In genomic region chr14:32856681-32857328, GRCm38 (mm10) we compare ENCODE assay signal across 7 mouse cellular contexts. TPM values are rescaled to one million over a fixed set of nuclear protein-coding genes. Genes with fewer than 3 reads are reported as not detected.
DNase-seq lines count a peak whose midpoint lies in the region; ATAC-seq lines count a peak whose summit lies in the region.

Vstm4 (plus strand) TSS chr14:32856756.

- peak within 1 kb of the TSS; percentile 72 for H3K4me2 ChIP-seq in embryonic facial prominence, embryonic 15.5 days (replicated peaks)
- H3K4me2 ChIP-seq in heart, embryonic 11.5 days, result peak within 1 kb of the TSS; percentile 89
- peak within 1 kb of the TSS; percentile 87 for H3K4me2 ChIP-seq in kidney, embryonic 14.5 days (replicated peaks; ENCODE audit: low read depth, low read length)
- peak within 1 kb of the TSS; percentile 72 for H3K4me2 ChIP-seq in liver, embryonic 11.5 days
- H3K4me2 ChIP-seq in neural tube, embryonic 13.5 days, result peak within 1 kb of the TSS; percentile 79

- H3K4me3 ChIP-seq in embryonic facial prominence, embryonic 15.5 days (replicated peaks), result peak within 1 kb of the TSS; percentile 62
- peak within 1 kb of the TSS; percentile 64 for H3K4me3 ChIP-seq in heart, embryonic 11.5 days (ENCODE audit: low read depth, low read length)
- H3K4me3 ChIP-seq in kidney, embryonic 14.5 days (ENCODE audit: low read length), result peak within 1 kb of the TSS; percentile 59
- peak within 1 kb of the TSS; percentile 51 for H3K4me3 ChIP-seq in liver, embryonic 11.5 days (ENCODE audit: low read depth, low read length)
- peak within 1 kb of the TSS; percentile 49 for H3K4me3 ChIP-seq in neural tube, embryonic 13.5 days

- peak within 1 kb of the TSS; percentile 58 for H3K9ac ChIP-seq in embryonic facial prominence, embryonic 15.5 days
- peak within 1 kb of the TSS; percentile 81 for H3K9ac ChIP-seq in heart, embryonic 11.5 days (ENCODE audit: low read depth, low read length)
- peak within 1 kb of the TSS; percentile 82 for H3K9ac ChIP-seq in kidney, embryonic 14.5 days (ENCODE audit: low read depth, low read length)
- H3K9ac ChIP-seq in liver, embryonic 11.5 days (ENCODE audit: low read depth, low read length), result peak within 1 kb of the TSS; percentile 63
- peak within 1 kb of the TSS; percentile 75 for H3K9ac ChIP-seq in neural tube, embryonic 13.5 days

- peak within 1 kb of the TSS; percentile 74 for H3K27ac ChIP-seq in embryonic facial prominence, embryonic 15.5 days (replicated peaks)
- H3K27ac ChIP-seq in heart, embryonic 11.5 days (ENCODE audit: low read depth, low read length), result peak within 1 kb of the TSS; percentile 35; the same call in 1 of the 2 replicates
- peak within 1 kb of the TSS; percentile 71 for H3K27ac ChIP-seq in kidney, embryonic 14.5 days (ENCODE audit: low read depth, low read length)
- H3K27ac ChIP-seq in liver, embryonic 11.5 days (ENCODE audit: low read depth, low read length), result no peak within 1 kb of the TSS
- H3K27ac ChIP-seq in neural tube, embryonic 13.5 days (replicated peaks), result 0 out of 2 replicates have a peak within 1 kb of the TSS, but pooled peaks have one; percentile 14

- peaks cover 41% of the 10 kb centered on the region for H3K4me1 ChIP-seq in embryonic facial prominence, embryonic 15.5 days
- H3K4me1 ChIP-seq in heart, embryonic 11.5 days (ENCODE audit: control insufficient read depth, insufficient read depth, low read length), result peaks cover 30% of the 10 kb centered on the region
- H3K4me1 ChIP-seq in kidney, embryonic 14.5 days (ENCODE audit: control insufficient read depth, insufficient read depth, low read length), result peaks cover 18% of the 10 kb centered on the region; the same call in 1 of the 2 replicates
- peaks cover 12% of the 10 kb centered on the region for H3K4me1 ChIP-seq in liver, embryonic 11.5 days (replicated peaks; ENCODE audit: control insufficient read depth, insufficient read depth, low read length)
- H3K4me1 ChIP-seq in neural tube, embryonic 13.5 days (replicated peaks), result peaks cover 25% of the 10 kb centered on the region

- WGBS in embryonic facial prominence, embryonic 15.5 days, result under 1% methylated on average over 67 of the region's 68 CpGs
- under 1% methylated on average over 59 of the region's 68 CpGs for WGBS in heart, embryonic 11.5 days (ENCODE audit: insufficient replicate concordance)
- WGBS in kidney, embryonic 14.5 days, result 1% methylated on average over 47 of the region's 68 CpGs
- WGBS in liver, embryonic 11.5 days, result 1% methylated on average over 68 of the region's 68 CpGs
- WGBS in neural tube, embryonic 13.5 days, result under 1% methylated on average over 62 of the region's 68 CpGs

- H3K27me3 ChIP-seq in embryonic facial prominence, embryonic 15.5 days, result no peaks in the 10 kb centered on the region
- peaks cover 7% of the 10 kb centered on the region; the same call in 1 of the 2 replicates for H3K27me3 ChIP-seq in heart, embryonic 11.5 days (ENCODE audit: control insufficient read depth, insufficient read depth, low read length)
- H3K27me3 ChIP-seq in kidney, embryonic 14.5 days (ENCODE audit: control insufficient read depth, insufficient read depth, low read length), result peaks cover 7% of the 10 kb centered on the region; the same call in 1 of the 2 replicates
- peaks cover 22% of the 10 kb centered on the region for H3K27me3 ChIP-seq in liver, embryonic 11.5 days (replicated peaks; ENCODE audit: control insufficient read depth, insufficient read depth, low read length)
- H3K27me3 ChIP-seq in neural tube, embryonic 13.5 days, result peaks cover 23% of the 10 kb centered on the region

- no peaks in the 10 kb centered on the region for H3K36me3 ChIP-seq in embryonic facial prominence, embryonic 15.5 days
- H3K36me3 ChIP-seq in heart, embryonic 11.5 days (ENCODE audit: control insufficient read depth, insufficient read depth, low read length), result no peaks in the 10 kb centered on the region
- H3K36me3 ChIP-seq in kidney, embryonic 14.5 days (ENCODE audit: control insufficient read depth, insufficient read depth, low read length), result no peaks in the 10 kb centered on the region
- H3K36me3 ChIP-seq in liver, embryonic 11.5 days (ENCODE audit: control insufficient read depth, insufficient read depth, low read length), result no peaks in the 10 kb centered on the region
- no peaks in the 10 kb centered on the region for H3K36me3 ChIP-seq in neural tube, embryonic 13.5 days

- ATAC-seq in cerebellum, adult (ENCODE audit: insufficient number of reproducible peaks, low FRiP score, low TSS enrichment), result peak; percentile 43; the same call in 1 of the 2 replicates
- peak; percentile 88 for ATAC-seq in embryonic facial prominence, embryonic 15.5 days (ENCODE audit: insufficient number of reproducible peaks, low FRiP score, low TSS enrichment, low read depth)
- peak; percentile 53; the same call in 1 of the 2 replicates for ATAC-seq in heart, embryonic 11.5 days (replicated peaks; ENCODE audit: insufficient number of reproducible peaks, low FRiP score, low TSS enrichment)
- peak; percentile 88 for ATAC-seq in kidney, embryonic 14.5 days (ENCODE audit: low FRiP score, low TSS enrichment)
- peak; percentile 66 for ATAC-seq in liver, embryonic 11.5 days (replicated peaks; ENCODE audit: low FRiP score)
- peak; percentile 81 for ATAC-seq in neural tube, embryonic 13.5 days (ENCODE audit: low read depth)

- H3K9me3 ChIP-seq in embryonic facial prominence, embryonic 15.5 days (replicated peaks), result no peaks in the 10 kb centered on the region
- no peaks in the 10 kb centered on the region for H3K9me3 ChIP-seq in heart, embryonic 11.5 days (replicated peaks; ENCODE audit: control insufficient read depth, low read length)
- H3K9me3 ChIP-seq in kidney, embryonic 14.5 days (ENCODE audit: control insufficient read depth, low read length), result no peaks in the 10 kb centered on the region
- H3K9me3 ChIP-seq in liver, embryonic 11.5 days (ENCODE audit: control insufficient read depth, low read length), result no peaks in the 10 kb centered on the region
- H3K9me3 ChIP-seq in neural tube, embryonic 13.5 days, result no peaks in the 10 kb centered on the region

- peak; percentile 56 for DNase-seq in liver, embryonic 11.5 days (ENCODE audit: low spot score)
- DNase-seq in urinary bladder, postnatal 36 days (ENCODE audit: low spot score in 2 of 2), result peak; percentile 60 to 71

RNA-seq across cellular contexts. Expression of gene Vstm4, which starts in this region (rescaled TPM):
- 37.3 and 44.0 TPM in 2 replicates for polyA plus RNA-seq in embryonic facial prominence, embryonic 15.5 days (2015; fragmentation: Nextera tagmentation; extraction: Ambion mirVana)
- 9.7 and 12.5 TPM in 2 replicates for polyA plus RNA-seq in heart, embryonic 11.5 days (2014; fragmentation: Nextera tagmentation; extraction: Ambion mirVana)
- polyA plus RNA-seq in kidney, embryonic 14.5 days (2014; fragmentation: Nextera tagmentation; extraction: Ambion mirVana), result 21.2 and 35.4 TPM in 2 replicates
- polyA plus RNA-seq in liver, embryonic 11.5 days (2014; fragmentation: Nextera tagmentation; extraction: Ambion mirVana), result 4.8 and 5.5 TPM in 2 replicates
- 12.2 and 12.4 TPM in 2 replicates for polyA plus RNA-seq in neural tube, embryonic 13.5 days (2015; fragmentation: Nextera tagmentation; extraction: Ambion mirVana)
